Mouse (Mus musculus) lung, embryonic 16.5 days (tissue): ENCODE measurements around the gene Fam228b. TPM values are rescaled to one million over a fixed set of nuclear protein-coding genes. Genes with fewer than 3 reads are reported as not detected.
A peak's percentile ranks its signal among the peaks of the same experiment; 100 is the strongest.
"Not testable (repeated sequence)": the region's sequence is repeated elsewhere in the genome, so short reads cannot be mapped to it uniquely, and the experiment has no call there.

Experiments
- ATAC-seq: fragments of 200-750 bp; cut with Nextera tagmentation; 2 replicates; pipeline ENCODE4 v1.8.0; 2017; ENCODE audit warnings: low read depth, mild to moderate bottlenecking, moderate library complexity
- H3K27ac ChIP-seq: fragments of 300-500 bp; sonication (generic); 2 replicates; pipeline ENCODE4 v1.5.1; 2014; ENCODE audit warnings: mild to moderate bottlenecking, control low read depth, low read length
- H3K27me3 ChIP-seq: fragments of 300-500 bp; sonication (generic); 2 replicates; pipeline ENCODE4 v1.6.1; 2014; ENCODE audit warnings: low read depth, low read length, mixed read lengths; ENCODE audit not compliant: control insufficient read depth, insufficient read depth
- H3K36me3 ChIP-seq: fragments of 300-500 bp; sonication (generic); 2 replicates; pipeline ENCODE4 v1.6.1; 2014; ENCODE audit warnings: low read length; ENCODE audit not compliant: control insufficient read depth, insufficient read depth
- H3K4me1 ChIP-seq: fragments of 300-500 bp; sonication (generic); replicated peaks from 2 replicates; pipeline ENCODE4 v1.6.1; 2014; ENCODE audit warnings: low read length, mixed read lengths; ENCODE audit not compliant: control insufficient read depth, insufficient read depth
- H3K4me2 ChIP-seq: fragments of 300-500 bp; sonication (generic); 2 replicates; pipeline ENCODE4 v1.6.1; 2014; ENCODE audit warnings: low read depth, low read length, control low read depth
- H3K4me3 ChIP-seq: fragments of 300-500 bp; sonication (generic); 2 replicates; pipeline ENCODE4 v1.5.1; 2014; ENCODE audit warnings: mild to moderate bottlenecking, low read length, control low read depth
- H3K9ac ChIP-seq: fragments of 300-500 bp; sonication (generic); 2 replicates; pipeline ENCODE4 v1.6.1; 2014; ENCODE audit warnings: low read length, control low read depth
- H3K9me3 ChIP-seq: fragments of 300-500 bp; sonication (generic); 2 replicates; pipeline ENCODE4 v1.6.1; 2016; ENCODE audit warnings: low read length; ENCODE audit not compliant: control insufficient read depth
- WGBS: fragments of 180-500 bp; shearing (Covaris S2); extraction: QIAGEN DNeasy Blood & Tissue Kit; methylation state at CpG from one replicate; pipeline ENCODE4 v1.1.7; 2014; 5-methylcytosine and 5-hydroxymethylcytosine counted together
- polyA plus RNA-seq: library from polyadenylated mRNA; unstranded; fragments of >200 nt; fragmentation: Nextera tagmentation; extraction: Ambion mirVana; gene quantifications from 2 replicates; pipeline ENCODE4 v1.2.1, GENCODE M21; 2015

Fam228b gene
- 2.6 and 2.8 TPM in 2 replicates for polyA plus RNA-seq

DNA sequence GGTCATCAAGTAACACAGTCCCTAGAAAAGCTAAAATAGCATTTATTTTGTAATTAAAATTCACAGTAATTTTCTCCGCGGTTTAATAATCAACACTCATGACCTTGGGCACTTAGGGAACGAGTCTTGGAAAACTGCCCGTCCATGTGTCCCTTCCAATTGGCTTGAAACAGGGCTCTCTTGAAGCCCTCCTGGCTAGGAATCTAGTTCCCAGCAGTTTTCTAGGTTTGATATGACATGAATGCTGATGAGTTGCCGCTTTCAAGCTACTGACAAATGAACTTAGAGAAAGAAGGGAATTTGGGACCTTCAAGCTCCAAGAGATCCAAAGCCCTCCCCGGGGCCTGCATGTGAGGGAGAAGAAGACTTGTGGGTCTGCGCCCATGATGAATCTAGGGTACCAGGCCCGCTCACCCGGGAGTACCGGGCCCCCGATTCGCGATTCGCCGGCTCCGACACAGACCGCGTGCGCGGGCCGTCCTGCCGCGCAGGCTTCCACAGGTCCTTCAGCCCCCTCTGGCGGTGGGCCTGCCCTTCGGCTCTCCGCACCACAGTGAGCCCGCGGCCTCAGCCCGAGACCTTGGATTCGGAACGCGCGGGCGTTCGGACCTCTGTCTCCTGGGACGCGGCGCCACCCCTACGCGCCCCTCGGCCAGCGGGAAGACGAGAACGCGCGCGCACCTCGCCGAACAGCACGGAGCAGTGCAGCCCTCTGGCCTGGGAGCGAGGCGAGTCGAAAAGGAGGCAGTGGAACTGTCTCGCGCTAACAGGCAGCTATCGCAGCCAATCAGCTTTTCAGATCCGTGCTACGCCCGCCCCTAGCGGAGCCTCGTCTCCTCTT is at the start of gene Fam228b, which contains the start of gene Pfn4:
TSS of gene Fam228b (minus strand) at position 776 of the 841 bp plus-strand sequence.
TSS of gene Pfn4 (plus strand) at position 531 of the 841 bp plus-strand sequence.
- H3K27me3 ChIP-seq, result no peaks in the 10 kb centered on the region
- no peaks in the 10 kb centered on the region for H3K36me3 ChIP-seq
- ATAC-seq, result peak; percentile 99
- peak within 1 kb of the TSS; percentile 94 for H3K4me2 ChIP-seq
- no peaks in the 10 kb centered on the region for H3K9me3 ChIP-seq
- H3K9ac ChIP-seq, result peak within 1 kb of the TSS; percentile 90
- H3K4me3 ChIP-seq, result peak within 1 kb of the TSS; percentile 81
- no peaks in the 10 kb centered on the region; the same call in 1 of the 2 replicates for H3K4me1 ChIP-seq
- WGBS, result 1% methylated on average over 61 of the region's 61 CpGs
- peak within 1 kb of the TSS; percentile 90 for H3K27ac ChIP-seq

DNA sequence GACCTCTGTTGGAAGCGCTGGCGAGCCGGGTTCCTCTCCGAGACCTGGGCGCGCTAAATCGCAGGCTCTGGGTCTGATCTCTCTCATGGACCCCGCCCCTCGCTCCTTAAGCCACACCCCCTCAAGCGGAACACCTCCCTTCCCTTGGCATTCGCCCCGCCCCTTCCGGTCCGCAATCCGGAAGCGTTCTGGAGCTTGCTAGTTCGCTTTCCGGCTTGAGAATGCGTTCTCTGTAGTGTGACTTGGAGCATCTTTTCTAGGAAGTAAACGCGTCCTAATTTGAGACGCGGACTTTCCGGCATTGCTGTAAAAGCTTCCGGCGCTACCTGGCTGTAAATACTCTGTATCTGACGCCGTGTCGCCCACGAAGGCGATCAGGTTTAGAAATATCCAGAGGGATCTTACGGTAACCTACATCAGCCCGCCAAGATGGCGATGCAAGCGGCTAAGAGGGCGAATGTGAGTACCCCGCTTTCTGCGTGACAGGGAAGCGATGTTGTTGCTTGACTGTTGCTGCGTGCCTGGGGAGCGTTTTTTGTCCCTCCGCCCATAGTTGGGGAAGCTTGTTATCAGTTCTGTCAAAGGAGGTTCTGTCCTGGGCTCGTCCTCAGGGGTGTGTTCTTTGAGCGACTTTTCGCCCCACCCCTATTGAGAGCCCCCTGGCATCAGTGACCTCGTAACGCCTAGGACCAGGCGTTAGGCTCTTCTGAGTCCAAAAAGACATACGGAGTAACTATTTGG is 48.5 kb upstream of the Fam228b start, which contains the start of gene Sf3b6:
TSS of gene Sf3b6 (plus strand) at position 184 of the 741 bp plus-strand sequence.
- Histone ChIP-seq H3K4me2 (peak within 1 kb of the TSS; percentile 81), H3K4me3 (peak within 1 kb of the TSS; percentile 78), H3K27ac (peak within 1 kb of the TSS; percentile 94), H3K4me1 (peaks cover 9% of the 10 kb centered on the region; the same call in 1 of the 2 replicates), H3K27me3 (no peaks in the 10 kb centered on the region), H3K9ac (peak within 1 kb of the TSS; percentile 85), H3K36me3 (peaks cover 3% of the 10 kb centered on the region), H3K9me3 (no peaks in the 10 kb centered on the region)
- WGBS, result under 1% methylated on average over 49 of the region's 49 CpGs
- ATAC-seq, result peak; percentile 98

DNA sequence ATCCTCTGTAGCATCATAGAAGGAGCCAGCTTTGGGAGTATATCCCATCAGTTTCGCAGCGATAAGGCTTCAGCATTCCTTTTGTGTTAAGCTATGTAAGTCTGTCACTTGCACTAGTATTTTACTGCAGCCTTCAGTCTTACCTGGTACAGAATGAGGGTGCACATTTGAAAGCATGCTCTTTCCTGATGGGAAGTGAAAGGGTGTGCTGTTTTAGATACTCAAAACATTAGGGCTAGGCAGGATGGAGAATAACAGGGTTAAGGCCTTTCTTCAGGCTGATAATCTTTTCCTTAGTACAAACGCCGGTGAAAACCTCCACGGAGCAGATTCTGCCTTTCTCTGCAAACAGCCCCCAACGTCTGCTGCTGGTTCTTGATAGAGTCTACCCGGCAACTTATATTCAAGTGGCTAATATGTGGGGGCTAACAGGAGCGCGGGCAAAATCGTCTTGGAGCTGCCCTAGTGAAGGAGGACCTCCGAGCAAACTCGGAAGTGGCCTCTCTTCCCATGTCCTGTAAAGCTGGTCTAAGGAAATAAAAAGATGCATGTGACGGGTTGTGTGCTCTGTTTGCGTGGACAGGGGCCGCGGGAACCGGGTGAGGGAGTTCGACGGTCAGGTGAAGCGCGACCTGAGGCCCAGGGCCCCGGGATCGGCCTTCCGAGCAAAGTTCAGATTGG is 47.8 kb upstream of the Fam228b start:
- peak; percentile 73 for ATAC-seq
- Histone ChIP-seq H3K4me2 (peak overlapping the region; percentile 81), H3K9me3 (no peaks in the 10 kb centered on the region), H3K9ac (peak overlapping the region; percentile 85), H3K27ac (peak overlapping the region; percentile 94), H3K27me3 (no peaks in the 10 kb centered on the region), H3K4me1 (peaks cover 9% of the 10 kb centered on the region; the same call in 1 of the 2 replicates), H3K36me3 (peaks cover 3% of the 10 kb centered on the region), H3K4me3 (peak overlapping the region; percentile 78)
- 8% methylated on average over 24 of the region's 24 CpGs for WGBS

DNA sequence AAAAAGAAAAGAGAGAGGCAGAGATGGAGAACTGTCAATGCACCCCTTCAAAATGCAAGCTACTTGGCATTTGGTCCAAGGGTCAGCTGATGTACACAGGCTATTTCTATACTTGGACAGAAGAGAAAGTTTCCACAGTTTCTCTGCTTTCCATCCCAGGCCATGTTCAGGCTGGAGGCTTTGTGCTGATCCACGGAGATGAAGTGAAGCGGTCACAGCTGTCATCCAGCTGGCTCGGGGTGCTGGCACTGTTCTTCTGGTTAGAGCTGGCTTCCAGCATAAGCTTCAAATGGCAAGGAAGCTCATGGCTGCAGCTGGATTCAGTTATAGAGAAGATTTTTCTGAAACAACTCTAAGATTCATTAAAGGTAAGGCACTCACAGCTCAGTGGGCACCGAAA is 44.6 kb upstream of the Fam228b start:
- Histone ChIP-seq H3K36me3 (no peaks in the 10 kb centered on the region), H3K4me1 (peaks cover 7% of the 10 kb centered on the region; the same call in 1 of the 2 replicates), H3K27me3 (no peaks in the 10 kb centered on the region), H3K27ac (no peak overlapping the region), H3K9ac (no peak overlapping the region), H3K4me3 (no peak overlapping the region), H3K4me2 (no peak overlapping the region), H3K9me3 (no peaks in the 10 kb centered on the region)
- WGBS, result 65% methylated on average over 4 of the region's 4 CpGs
- ATAC-seq, result peak; percentile 21; the same call in 1 of the 2 replicates

DNA sequence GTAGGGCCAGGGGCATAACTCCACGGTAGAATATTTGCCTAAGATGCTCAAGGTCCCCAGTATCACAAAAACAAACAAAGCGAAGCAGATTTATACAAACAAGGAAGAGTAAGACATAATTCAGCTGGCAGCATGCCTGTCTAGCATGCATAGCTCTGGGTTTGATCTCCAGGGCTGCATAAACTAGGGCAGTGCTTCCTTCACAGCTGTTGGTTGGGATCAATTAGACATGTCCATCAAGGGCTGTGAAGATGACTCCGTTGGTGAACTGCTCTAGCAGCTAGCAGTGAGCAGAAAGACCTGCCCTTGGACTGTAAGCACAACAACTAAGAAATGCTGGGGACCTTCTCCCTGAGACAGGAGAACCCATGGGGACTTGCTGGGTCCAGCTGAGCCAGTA is 42.6 kb upstream of the Fam228b start:
- WGBS, result 19% methylated on average over 3 of the region's 3 CpGs

DNA sequence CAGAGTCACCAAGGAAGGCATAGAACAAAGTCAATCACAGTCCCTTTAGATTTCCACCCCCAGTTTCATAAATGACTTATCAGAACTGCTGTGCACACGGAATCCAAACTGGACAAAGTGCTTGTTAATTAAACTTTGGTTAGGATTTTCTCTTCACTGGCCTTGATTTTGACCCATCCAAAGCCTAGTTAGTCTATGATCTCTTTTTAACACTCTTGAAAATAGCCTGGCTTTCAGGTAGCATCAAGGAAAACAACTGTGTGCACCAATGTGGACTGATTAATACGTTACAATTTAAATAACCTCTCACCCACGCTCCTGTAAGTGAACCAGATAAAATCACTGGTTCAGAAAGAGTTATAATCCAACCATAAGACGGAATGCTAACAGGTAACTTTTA is 42.0 kb upstream of the Fam228b start:
- Histone ChIP-seq H3K4me3 (no peak overlapping the region), H3K9me3 (no peaks in the 10 kb centered on the region), H3K4me1 (no peaks in the 10 kb centered on the region), H3K9ac (no peak overlapping the region), H3K27me3 (no peaks in the 10 kb centered on the region), H3K27ac (no peak overlapping the region), H3K36me3 (no peaks in the 10 kb centered on the region), H3K4me2 (no peak overlapping the region)
- WGBS, result 76% methylated on average over 4 of the region's 4 CpGs
- ATAC-seq, result no peak

More for the DNA sequence above, 42.6 kb upstream of the Fam228b start:
- H3K4me3 ChIP-seq, result no peak overlapping the region
- H3K9me3 ChIP-seq, result no peaks in the 10 kb centered on the region
- no peak overlapping the region for H3K4me2 ChIP-seq
- H3K27ac ChIP-seq, result no peak overlapping the region
- peaks cover 3% of the 10 kb centered on the region; the same call in 1 of the 2 replicates for H3K4me1 ChIP-seq
- no peaks in the 10 kb centered on the region for H3K36me3 ChIP-seq
- no peak for ATAC-seq
- no peak overlapping the region for H3K9ac ChIP-seq
- no peaks in the 10 kb centered on the region for H3K27me3 ChIP-seq

DNA sequence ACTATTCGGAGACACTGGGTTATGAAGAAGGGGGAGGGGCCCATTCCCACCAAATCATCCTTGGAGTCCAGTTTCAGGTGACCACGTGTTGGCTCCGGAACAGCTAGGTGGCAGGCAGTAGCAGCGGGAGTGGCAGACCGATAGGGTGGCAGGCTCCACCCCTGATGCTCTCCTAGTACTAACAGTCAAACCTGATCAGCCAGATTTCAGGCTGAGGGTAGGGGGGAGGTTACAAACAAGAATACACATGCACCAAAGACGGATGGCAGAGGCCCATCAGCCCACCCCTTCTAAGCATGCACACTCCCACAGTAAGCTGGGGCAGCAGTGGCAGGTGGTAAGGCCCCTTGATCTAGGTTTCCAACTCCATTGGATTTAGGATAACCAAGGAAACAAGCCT is 28.4 kb upstream of the Fam228b start:
- not testable (repeated sequence) for ATAC-seq, H3K27me3 ChIP-seq, H3K27ac ChIP-seq, H3K4me3 ChIP-seq, H3K9ac ChIP-seq, H3K4me2 ChIP-seq, H3K4me1 ChIP-seq, H3K36me3 ChIP-seq, H3K9me3 ChIP-seq
- 60% methylated on average over 6 of the region's 6 CpGs for WGBS

DNA sequence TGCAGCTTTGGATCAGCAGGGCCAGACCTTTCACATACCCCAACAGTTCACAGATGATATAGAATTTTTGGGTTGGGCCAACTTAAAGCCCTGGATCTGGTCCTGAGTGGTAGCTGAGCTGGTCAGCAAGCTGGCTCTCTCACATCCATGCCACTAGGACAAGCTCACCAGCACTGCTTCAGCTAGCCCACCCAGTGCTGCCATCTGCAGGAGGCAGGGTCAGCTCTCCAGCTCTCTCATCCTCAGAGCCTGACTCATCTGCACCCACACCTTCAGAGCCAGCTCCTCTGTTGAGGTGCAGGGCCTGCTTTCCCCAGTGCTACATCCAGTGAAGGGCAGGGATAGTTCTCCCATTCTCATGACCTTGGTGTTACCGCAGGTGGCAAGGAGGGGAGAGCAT is 24.7 kb upstream of the Fam228b start:
- H3K27ac ChIP-seq, result no peak overlapping the region
- H3K27me3 ChIP-seq, result no peaks in the 10 kb centered on the region
- 80% methylated on average over 1 of the region's 1 CpGs for WGBS
- no peak overlapping the region for H3K4me3 ChIP-seq
- no peaks in the 10 kb centered on the region for H3K4me1 ChIP-seq
- no peaks in the 10 kb centered on the region for H3K36me3 ChIP-seq
- ATAC-seq, result no peak
- H3K9ac ChIP-seq, result no peak overlapping the region
- no peaks in the 10 kb centered on the region for H3K9me3 ChIP-seq
- H3K4me2 ChIP-seq, result no peak overlapping the region
